Mouse (Mus musculus): Measurements from ENCODE around the gene Fat1.

DNA sequence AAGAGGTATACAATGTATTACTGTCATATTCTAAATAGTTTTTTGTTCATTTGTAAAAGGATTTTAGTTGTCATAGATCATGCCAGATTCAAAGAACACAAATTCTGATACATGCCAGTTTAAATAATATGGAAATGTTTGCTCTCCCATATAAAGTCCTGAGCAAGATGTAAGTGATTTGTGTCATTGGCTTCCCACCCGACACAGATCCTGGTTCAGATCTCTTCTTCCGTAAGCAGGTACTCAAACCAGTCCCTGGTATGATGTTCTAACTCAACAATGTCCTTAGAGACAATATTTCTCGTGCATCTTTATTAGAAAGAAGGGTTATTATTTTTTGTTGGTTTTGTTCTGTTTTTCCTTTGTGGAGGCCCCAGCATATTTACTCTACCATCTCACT is 5.2 kb upstream of the Fat1 start:
- TF ChIP-seq POLR2A (IDR thresholded peaks at IDR 0.05; ENCODE audit: insufficient read length, low read depth) (no peak), USF1 (IDR thresholded peaks at IDR 0.05; ENCODE audit: low read depth) (no peak), POLR2AphosphoS2 (IDR thresholded peaks at IDR 0.05; ENCODE audit: insufficient read length, low read depth) (no peak), MAX (IDR thresholded peaks at IDR 0.05; ENCODE audit: low read depth) (no peak), TCF12 (IDR thresholded peaks at IDR 0.05; ENCODE audit: insufficient read depth, poor library complexity, severe bottlenecking) (no peak), E2F4 (IDR thresholded peaks at IDR 0.05; ENCODE audit: insufficient read depth) (no peak), CEBPB (IDR thresholded peaks at IDR 0.05; ENCODE audit: insufficient read depth, poor library complexity, severe bottlenecking) (no peak), MYOG (IDR thresholded peaks at IDR 0.05; ENCODE audit: control insufficient read depth in 1 of 3, insufficient read depth in 1 of 3, insufficient read length in 2 of 3, low read depth in 2 of 3) (no peak), REST (IDR thresholded peaks at IDR 0.05; ENCODE audit: insufficient read depth, insufficient read length) (no peak), MYOD1 (IDR thresholded peaks at IDR 0.05; ENCODE audit: control insufficient read depth in 1 of 3, insufficient read length in 2 of 3, low read depth in 2 of 3) (no peak), TCF3 (IDR thresholded peaks at IDR 0.05; ENCODE audit: insufficient read length, low read depth) (no peak), SRF (IDR thresholded peaks at IDR 0.05; ENCODE audit: control insufficient read depth, insufficient read length, low read depth) (no peak)

Measured in myocyte (in vitro differentiated cells).